Mouse (Mus musculus) midbrain, embryonic 13.5 days (tissue): ENCODE results near the gene Foxp3. TPM values are rescaled to one million over a fixed set of nuclear protein-coding genes. Genes with fewer than 3 reads are reported as not detected.

Experiments
- ATAC-seq: fragments of 200-750 bp; cut with Nextera tagmentation; 2 replicates; pipeline ENCODE4 v1.8.0; 2017; ENCODE audit warnings: mild to moderate bottlenecking, moderate TSS enrichment, moderate library complexity
- H3K27ac ChIP-seq: fragments of 300-500 bp; sonication (generic); 2 replicates; pipeline ENCODE4 v1.5.1; 2015; ENCODE audit warnings: inconsistent platforms, mild to moderate bottlenecking, moderate library complexity
- H3K27me3 ChIP-seq: fragments of 300-500 bp; sonication (generic); 2 replicates; pipeline ENCODE4 v1.6.1; 2015; ENCODE audit warnings: mild to moderate bottlenecking, inconsistent platforms
- H3K36me3 ChIP-seq: fragments of 300-500 bp; sonication (generic); 2 replicates; pipeline ENCODE4 v1.6.1; 2015; ENCODE audit warnings: mild to moderate bottlenecking, inconsistent platforms
- H3K4me1 ChIP-seq: fragments of 300-500 bp; sonication (generic); replicated peaks from 2 replicates; pipeline ENCODE4 v1.6.1; 2015; ENCODE audit warnings: inconsistent platforms
- H3K4me2 ChIP-seq: fragments of 300-500 bp; sonication (generic); replicated peaks from 2 replicates; pipeline ENCODE4 v1.6.1; 2015; ENCODE audit warnings: moderate library complexity, mild to moderate bottlenecking, inconsistent platforms
- H3K4me3 ChIP-seq: fragments of 300-500 bp; sonication (generic); replicated peaks from 2 replicates; pipeline ENCODE4 v1.5.1; 2015; ENCODE audit warnings: mild to moderate bottlenecking, inconsistent platforms
- H3K9ac ChIP-seq: fragments of 300-500 bp; sonication (generic); replicated peaks from 2 replicates; pipeline ENCODE4 v1.6.1; 2015; ENCODE audit warnings: mild to moderate bottlenecking, inconsistent platforms
- H3K9me3 ChIP-seq: fragments of 300-500 bp; sonication (generic); 2 replicates; pipeline ENCODE4 v1.6.1; 2016; ENCODE audit warnings: mild to moderate bottlenecking, inconsistent platforms
- WGBS: fragments of 180-500 bp; shearing (Covaris S2); methylation state at CpG from one replicate; pipeline ENCODE4 v1.1.7; 2015; 5-methylcytosine and 5-hydroxymethylcytosine counted together
- polyA plus RNA-seq: library from polyadenylated mRNA; unstranded; fragments of >200 nt; fragmentation: Nextera tagmentation; extraction: Ambion mirVana; gene quantifications from 2 replicates; pipeline ENCODE4 v1.2.1, GENCODE M21; 2015

Gene Foxp3
- polyA plus RNA-seq, 1 experiment from 2014 or later: 0.11 TPM

- Histone ChIP-seq H3K4me1 (no peaks in the 10 kb centered on the region), H3K9me3 (no peaks in the 10 kb centered on the region), H3K4me3 (no peak overlapping the region), H3K9ac (no peak overlapping the region), H3K27me3 (no peaks in the 10 kb centered on the region), H3K36me3 (no peaks in the 10 kb centered on the region), H3K27ac (no peak overlapping the region), H3K4me2 (no peak overlapping the region)
- ATAC-seq: no peak
- WGBS: 84% methylated on average over 2 of the region's 2 CpGs
Observed at GRCm38 (mm10) chrX:7581151-7581550, 7.7 kb downstream of the Foxp3 start.

DNA sequence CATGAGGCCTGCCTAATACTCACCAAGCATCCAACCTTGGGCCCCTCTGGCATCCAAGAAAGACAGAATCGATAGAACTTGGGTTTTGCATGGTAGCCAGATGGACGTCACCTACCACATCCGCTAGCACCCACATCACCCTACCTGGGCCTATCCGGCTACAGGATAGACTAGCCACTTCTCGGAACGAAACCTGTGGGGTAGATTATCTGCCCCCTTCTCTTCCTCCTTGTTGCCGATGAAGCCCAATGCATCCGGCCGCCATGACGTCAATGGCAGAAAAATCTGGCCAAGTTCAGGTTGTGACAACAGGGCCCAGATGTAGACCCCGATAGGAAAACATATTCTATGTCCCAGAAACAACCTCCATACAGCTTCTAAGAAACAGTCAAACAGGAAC lies 10.4 kb downstream of the Foxp3 start:
- H3K27ac ChIP-seq: no peak overlapping the region
- 96% methylated on average over 11 of the region's 11 CpGs for WGBS
- no peaks in the 10 kb centered on the region for H3K27me3 ChIP-seq
- no peak overlapping the region for H3K4me2 ChIP-seq
- H3K9me3 ChIP-seq: no peaks in the 10 kb centered on the region
- H3K36me3 ChIP-seq: peaks cover 7% of the 10 kb centered on the region; the same call in 1 of the 2 replicates
- no peaks in the 10 kb centered on the region for H3K4me1 ChIP-seq
- ATAC-seq: no peak
- H3K9ac ChIP-seq: no peak overlapping the region
- H3K4me3 ChIP-seq: no peak overlapping the region

DNA sequence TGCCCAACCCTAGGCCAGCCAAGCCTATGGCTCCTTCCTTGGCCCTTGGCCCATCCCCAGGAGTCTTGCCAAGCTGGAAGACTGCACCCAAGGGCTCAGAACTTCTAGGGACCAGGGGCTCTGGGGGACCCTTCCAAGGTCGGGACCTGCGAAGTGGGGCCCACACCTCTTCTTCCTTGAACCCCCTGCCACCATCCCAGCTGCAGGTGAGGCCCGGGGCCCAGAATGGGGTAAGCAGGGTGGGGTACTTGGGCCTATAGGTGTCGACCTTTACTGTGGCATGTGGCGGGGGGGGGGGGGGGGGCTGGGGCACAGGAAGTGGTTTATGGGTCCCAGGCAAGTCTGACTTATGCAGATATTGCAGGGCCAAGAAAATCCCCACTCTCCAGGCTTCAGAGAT lies 12.9 kb downstream of the Foxp3 start:
- Histone ChIP-seq H3K27ac (no peak overlapping the region), H3K9me3 (no peaks in the 10 kb centered on the region), H3K4me3 (no peak overlapping the region), H3K27me3 (no peaks in the 10 kb centered on the region), H3K4me1 (no peaks in the 10 kb centered on the region), H3K4me2 (no peak overlapping the region), H3K36me3 (peaks cover 14% of the 10 kb centered on the region; the same call in 1 of the 2 replicates), H3K9ac (no peak overlapping the region)
- WGBS: 91% methylated on average over 5 of the region's 5 CpGs
- ATAC-seq: no peak

DNA sequence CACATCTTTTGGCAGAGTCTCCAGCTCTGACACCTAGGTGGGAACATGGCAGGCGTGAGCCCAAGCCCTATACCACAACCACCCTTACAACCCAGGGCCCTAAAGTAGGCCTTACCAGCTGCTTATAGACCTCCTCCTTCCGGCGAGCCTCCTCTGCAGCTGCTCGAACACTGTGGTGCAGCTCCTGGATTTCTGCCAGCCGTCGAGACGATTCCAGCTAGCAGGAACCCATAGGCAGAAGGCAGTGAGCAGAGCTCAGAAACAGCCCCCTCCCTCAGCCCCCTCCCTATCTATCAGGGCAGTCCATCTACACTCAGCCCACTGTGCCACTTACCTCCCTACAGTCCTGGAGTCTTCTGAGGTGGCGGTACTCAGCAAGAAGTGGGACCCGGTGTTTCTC lies 21.9 kb downstream of the Foxp3 start:
- WGBS: 92% methylated on average over 9 of the region's 9 CpGs
- no peak overlapping the region for H3K4me2 ChIP-seq
- H3K36me3 ChIP-seq: peaks cover 68% of the 10 kb centered on the region
- no peaks in the 10 kb centered on the region for H3K27me3 ChIP-seq
- H3K9ac ChIP-seq: no peak overlapping the region
- H3K9me3 ChIP-seq: no peaks in the 10 kb centered on the region
- H3K4me3 ChIP-seq: no peak overlapping the region
- ATAC-seq: no peak
- no peaks in the 10 kb centered on the region for H3K4me1 ChIP-seq
- H3K27ac ChIP-seq: no peak overlapping the region

GRCm38 (mm10) chrX:7604004-7604403 lies 30.6 kb downstream of the Foxp3 start:
- Histone ChIP-seq H3K9ac (no peak overlapping the region), H3K4me1 (peaks cover 10% of the 10 kb centered on the region), H3K27ac (no peak overlapping the region), H3K4me3 (no peak overlapping the region), H3K27me3 (no peaks in the 10 kb centered on the region), H3K9me3 (no peaks in the 10 kb centered on the region; the same call in 1 of the 2 replicates), H3K4me2 (peak overlapping the region; percentile 52), H3K36me3 (peaks cover 3% of the 10 kb centered on the region; the same call in 1 of the 2 replicates)
- ATAC-seq: no peak
- WGBS: 79% methylated on average over 7 of the region's 7 CpGs

DNA sequence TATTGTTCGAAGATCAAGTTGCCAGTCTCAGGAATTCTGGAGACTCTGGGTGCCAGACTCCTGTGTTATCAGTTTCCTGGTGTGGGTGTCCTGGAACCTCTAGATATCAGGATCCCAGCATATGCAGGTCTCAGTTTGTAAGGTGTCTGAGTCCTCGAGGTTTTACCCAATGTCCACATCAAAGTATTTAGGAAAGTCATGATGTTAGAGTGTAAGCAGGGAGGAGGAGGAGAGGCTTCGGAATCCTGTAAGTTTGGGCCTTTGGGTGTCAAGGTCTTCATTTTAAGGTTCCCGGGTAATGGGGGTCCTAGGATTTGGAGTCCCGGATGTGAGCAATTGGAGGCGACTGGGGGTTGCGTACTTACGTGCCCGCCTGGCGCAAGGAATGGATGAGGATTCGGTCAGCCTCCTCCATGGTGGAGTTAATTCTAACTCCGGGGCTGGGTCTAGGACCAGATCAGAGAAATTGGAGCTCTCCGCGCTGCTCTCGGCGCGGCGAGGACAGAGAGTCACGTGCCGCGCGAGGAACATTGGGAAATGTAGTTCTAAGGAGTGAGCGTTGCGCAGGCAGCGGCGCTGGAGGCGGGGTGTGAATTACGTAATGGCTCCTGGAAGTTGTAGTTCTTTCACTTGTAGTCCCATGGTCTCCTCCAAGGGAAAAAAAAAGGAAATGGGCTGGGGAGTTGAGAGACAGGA lies 31.6 kb downstream of the Foxp3 start, which contains the start of gene Ccdc22:
Ccdc22 (minus strand) TSS at position 639 of the 696 bp plus-strand sequence.
- 23% methylated on average over 28 of the region's 28 CpGs for WGBS
- peak within 1 kb of the TSS; percentile 17; the same call in 1 of the 2 replicates for H3K27ac ChIP-seq
- peak; percentile 97 for ATAC-seq

DNA sequence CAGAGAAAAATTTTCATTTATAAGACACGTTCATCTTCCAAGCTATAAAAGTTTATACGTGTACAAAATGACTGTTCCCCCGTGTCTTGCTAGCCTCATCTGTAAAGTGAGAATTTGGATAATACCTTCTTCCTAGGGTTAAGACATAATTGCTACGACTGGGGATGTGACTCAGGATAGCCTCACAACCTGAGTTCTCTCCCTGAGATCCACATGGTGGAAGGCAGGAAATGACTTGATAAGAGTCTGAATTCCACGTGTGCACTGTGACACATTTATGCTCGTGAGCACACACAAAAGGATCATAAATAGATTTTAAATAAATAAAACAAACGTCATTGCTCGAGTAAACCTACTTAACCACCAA lies 32.1 kb downstream of the Foxp3 start:
- peak; percentile 68 for ATAC-seq
- no peaks in the 10 kb centered on the region for H3K27me3 ChIP-seq
- WGBS: 48% methylated on average over 8 of the region's 8 CpGs

More for the DNA sequence above, 31.6 kb downstream of the Foxp3 start, which contains the start of gene Ccdc22:
- Histone ChIP-seq H3K36me3 (no peaks in the 10 kb centered on the region), H3K4me2 (peak within 1 kb of the TSS; percentile 52), H3K4me1 (peaks cover 10% of the 10 kb centered on the region), H3K27me3 (no peaks in the 10 kb centered on the region), H3K9me3 (no peaks in the 10 kb centered on the region; the same call in 1 of the 2 replicates), H3K4me3 (peak within 1 kb of the TSS; percentile 47), H3K9ac (peak within 1 kb of the TSS; percentile 37)

GRCm38 (mm10) chrX:7606783-7607182 lies 33.3 kb downstream of the Foxp3 start, which contains the start of gene Cacna1f:
Cacna1f (plus strand) TSS chrX:7607083.
- H3K4me3 ChIP-seq: no peak within 1 kb of the TSS
- H3K4me2 ChIP-seq: no peak within 1 kb of the TSS
- H3K9ac ChIP-seq: no peak within 1 kb of the TSS
- H3K4me1 ChIP-seq: peaks cover 10% of the 10 kb centered on the region
- no peaks in the 10 kb centered on the region for H3K9me3 ChIP-seq
- no peaks in the 10 kb centered on the region for H3K27me3 ChIP-seq
- WGBS: 74% methylated on average over 6 of the region's 6 CpGs
- H3K27ac ChIP-seq: no peak within 1 kb of the TSS
- no peaks in the 10 kb centered on the region for H3K36me3 ChIP-seq
- no peak for ATAC-seq

More for the DNA sequence above, 32.1 kb downstream of the Foxp3 start:
- peaks cover 10% of the 10 kb centered on the region for H3K4me1 ChIP-seq
- H3K9ac ChIP-seq: no peak overlapping the region
- no peaks in the 10 kb centered on the region for H3K36me3 ChIP-seq
- no peak overlapping the region for H3K4me2 ChIP-seq
- no peak overlapping the region for H3K27ac ChIP-seq
- no peak overlapping the region for H3K4me3 ChIP-seq
- H3K9me3 ChIP-seq: no peaks in the 10 kb centered on the region; the same call in 1 of the 2 replicates

- no peak overlapping the region for H3K27ac ChIP-seq
- peak overlapping the region; percentile 63 for H3K4me2 ChIP-seq
- no peaks in the 10 kb centered on the region for H3K4me1 ChIP-seq
- no peaks in the 10 kb centered on the region for H3K9me3 ChIP-seq
- H3K4me3 ChIP-seq: peak overlapping the region; percentile 39
- peak overlapping the region; percentile 65 for H3K9ac ChIP-seq
- H3K27me3 ChIP-seq: no peaks in the 10 kb centered on the region
- H3K36me3 ChIP-seq: no peaks in the 10 kb centered on the region
- peak; percentile 22; the same call in 1 of the 2 replicates for ATAC-seq
- 23% methylated on average over 21 of the region's 21 CpGs for WGBS
Observed at GRCm38 (mm10) chrX:7610035-7610434, 36.6 kb downstream of the Foxp3 start.

- H3K9ac ChIP-seq: peak overlapping the region; percentile 65
- H3K27me3 ChIP-seq: no peaks in the 10 kb centered on the region
- H3K27ac ChIP-seq: no peak overlapping the region
- 29% methylated on average over 26 of the region's 26 CpGs for WGBS
- no peaks in the 10 kb centered on the region for H3K4me1 ChIP-seq
- H3K36me3 ChIP-seq: no peaks in the 10 kb centered on the region
- H3K4me2 ChIP-seq: peak overlapping the region; percentile 63
- no peaks in the 10 kb centered on the region for H3K9me3 ChIP-seq
- peak; percentile 53 for ATAC-seq
- peak overlapping the region; percentile 39 for H3K4me3 ChIP-seq
Observed at GRCm38 (mm10) chrX:7610536-7611258, 37.3 kb downstream of the Foxp3 start.

- H3K27me3 ChIP-seq: no peaks in the 10 kb centered on the region
- 79% methylated on average over 12 of the region's 12 CpGs for WGBS
- no peak overlapping the region for H3K27ac ChIP-seq
- H3K4me2 ChIP-seq: no peak overlapping the region
- no peaks in the 10 kb centered on the region for H3K4me1 ChIP-seq
- no peak overlapping the region for H3K9ac ChIP-seq
- no peaks in the 10 kb centered on the region for H3K36me3 ChIP-seq
- no peaks in the 10 kb centered on the region for H3K9me3 ChIP-seq
- no peak overlapping the region for H3K4me3 ChIP-seq
- no peak for ATAC-seq
Observed at GRCm38 (mm10) chrX:7617889-7618551, 44.6 kb downstream of the Foxp3 start.

- H3K27ac ChIP-seq: no peak overlapping the region
- no peaks in the 10 kb centered on the region for H3K4me1 ChIP-seq
- H3K27me3 ChIP-seq: no peaks in the 10 kb centered on the region
- no peaks in the 10 kb centered on the region for H3K36me3 ChIP-seq
- no peak overlapping the region for H3K9ac ChIP-seq
- ATAC-seq: no peak
- WGBS: 86% methylated on average over 6 of the region's 6 CpGs
- H3K4me2 ChIP-seq: no peak overlapping the region
- H3K9me3 ChIP-seq: peaks cover 3% of the 10 kb centered on the region; the same call in 1 of the 2 replicates
- H3K4me3 ChIP-seq: no peak overlapping the region
Observed at GRCm38 (mm10) chrX:7632560-7632959, 59.1 kb downstream of the Foxp3 start.
